Mouse (Mus musculus): ENCODE measurements around the gene Hoxd3. TPM values are rescaled to one million over a fixed set of nuclear protein-coding genes. Genes with fewer than 3 reads are reported as not detected.

Gene Hoxd3
- polyA plus RNA-seq, 1 experiment from 2014 or later, result 2.4 TPM

GRCm38 (mm10) chr2:74748436-74748995, 36.8 kb downstream of the Hoxd3 start:
- peaks cover 14% of the 10 kb centered on the region for H3K4me1 ChIP-seq
- H3K4me3 ChIP-seq, result no peak overlapping the region
- H3K27me3 ChIP-seq, result peaks cover 90% of the 10 kb centered on the region
- no peak overlapping the region for H3K4me2 ChIP-seq (replicated peaks)
- H3K9ac ChIP-seq, result no peak overlapping the region
- no peaks in the 10 kb centered on the region for H3K9me3 ChIP-seq
- ATAC-seq (ENCODE audit: insufficient number of reproducible peaks, insufficient read depth, low FRiP score, low TSS enrichment), result no peak
- H3K36me3 ChIP-seq, result no peaks in the 10 kb centered on the region
- no peak overlapping the region for H3K27ac ChIP-seq
- 4% methylated on average over 9 of the region's 9 CpGs for WGBS

- Histone ChIP-seq H3K27me3 (peaks cover 90% of the 10 kb centered on the region), H3K4me2 (replicated peaks) (peak overlapping the region; percentile 40), H3K9ac (no peak overlapping the region), H3K36me3 (no peaks in the 10 kb centered on the region), H3K27ac (no peak overlapping the region), H3K4me3 (peak overlapping the region; percentile 22), H3K9me3 (no peaks in the 10 kb centered on the region), H3K4me1 (peaks cover 14% of the 10 kb centered on the region)
- ATAC-seq (ENCODE audit: insufficient number of reproducible peaks, insufficient read depth, low FRiP score, low TSS enrichment), result no peak
- under 1% methylated on average over 47 of the region's 47 CpGs for WGBS
Measured at GRCm38 (mm10) chr2:74749337-74750121, 37.8 kb downstream of the Hoxd3 start.

GRCm38 (mm10) chr2:74750731-74751250, 39.1 kb downstream of the Hoxd3 start:
- H3K27ac ChIP-seq, result no peak overlapping the region
- no peaks in the 10 kb centered on the region for H3K36me3 ChIP-seq
- no peaks in the 10 kb centered on the region for H3K9me3 ChIP-seq
- H3K4me2 ChIP-seq (replicated peaks), result no peak overlapping the region
- H3K27me3 ChIP-seq, result peaks cover 87% of the 10 kb centered on the region
- H3K4me1 ChIP-seq, result peaks cover 14% of the 10 kb centered on the region
- no peak for ATAC-seq (ENCODE audit: insufficient number of reproducible peaks, insufficient read depth, low FRiP score, low TSS enrichment)
- no peak overlapping the region for H3K4me3 ChIP-seq
- WGBS, result 19% methylated on average over 5 of the region's 5 CpGs
- no peak overlapping the region for H3K9ac ChIP-seq

GRCm38 (mm10) chr2:74751861-74752260, 40.1 kb downstream of the Hoxd3 start:
- peaks cover 14% of the 10 kb centered on the region for H3K4me1 ChIP-seq

GRCm38 (mm10) chr2:74752431-74753174, 40.9 kb downstream of the Hoxd3 start:
- no peak overlapping the region for H3K27ac ChIP-seq
- no peak overlapping the region for H3K9ac ChIP-seq
- ATAC-seq (ENCODE audit: insufficient number of reproducible peaks, insufficient read depth, low FRiP score, low TSS enrichment), result 0 out of 2 replicates have a peak, but pooled peaks have one; percentile 10
- H3K36me3 ChIP-seq, result no peaks in the 10 kb centered on the region
- H3K4me3 ChIP-seq, result peak overlapping the region; percentile 30
- WGBS, result under 1% methylated on average over 45 of the region's 45 CpGs
- no peaks in the 10 kb centered on the region for H3K9me3 ChIP-seq
- peaks cover 86% of the 10 kb centered on the region for H3K27me3 ChIP-seq
- H3K4me2 ChIP-seq (replicated peaks), result peak overlapping the region; percentile 49
- peaks cover 14% of the 10 kb centered on the region for H3K4me1 ChIP-seq

More at GRCm38 (mm10) chr2:74751861-74752260, 40.1 kb downstream of the Hoxd3 start:
- Histone ChIP-seq H3K27me3 (peaks cover 87% of the 10 kb centered on the region), H3K9ac (no peak overlapping the region), H3K4me3 (no peak overlapping the region), H3K4me2 (replicated peaks) (no peak overlapping the region), H3K36me3 (no peaks in the 10 kb centered on the region), H3K9me3 (no peaks in the 10 kb centered on the region), H3K27ac (no peak overlapping the region)
- 71% methylated on average over 1 of the region's 1 CpGs for WGBS
- ATAC-seq (ENCODE audit: insufficient number of reproducible peaks, insufficient read depth, low FRiP score, low TSS enrichment), result no peak

- Histone ChIP-seq H3K36me3 (no peaks in the 10 kb centered on the region), H3K4me3 (peak overlapping the region; percentile 30), H3K4me1 (peaks cover 14% of the 10 kb centered on the region), H3K4me2 (replicated peaks) (peak overlapping the region; percentile 49), H3K27me3 (peaks cover 88% of the 10 kb centered on the region), H3K9me3 (no peaks in the 10 kb centered on the region), H3K9ac (no peak overlapping the region), H3K27ac (no peak overlapping the region)
- no peak for ATAC-seq (ENCODE audit: insufficient number of reproducible peaks, insufficient read depth, low FRiP score, low TSS enrichment)
- WGBS, result 1% methylated on average over 24 of the region's 25 CpGs
Measured at GRCm38 (mm10) chr2:74753175-74753523, 41.4 kb downstream of the Hoxd3 start.

- H3K27me3 ChIP-seq, result peaks cover 93% of the 10 kb centered on the region
- no peak overlapping the region for H3K27ac ChIP-seq
- WGBS, result 12% methylated on average over 5 of the region's 5 CpGs
- ATAC-seq (ENCODE audit: insufficient number of reproducible peaks, insufficient read depth, low FRiP score, low TSS enrichment), result no peak
- no peak overlapping the region for H3K4me3 ChIP-seq
- H3K9me3 ChIP-seq, result no peaks in the 10 kb centered on the region
- H3K4me1 ChIP-seq, result peaks cover 14% of the 10 kb centered on the region
- no peak overlapping the region for H3K9ac ChIP-seq
- H3K4me2 ChIP-seq (replicated peaks), result no peak overlapping the region
- no peaks in the 10 kb centered on the region for H3K36me3 ChIP-seq
Measured at GRCm38 (mm10) chr2:74753711-74754110, 42.0 kb downstream of the Hoxd3 start.

GRCm38 (mm10) chr2:74760146-74760545, 48.4 kb downstream of the Hoxd3 start:
- Histone ChIP-seq H3K4me2 (replicated peaks) (no peak overlapping the region), H3K9me3 (no peaks in the 10 kb centered on the region), H3K27ac (no peak overlapping the region), H3K9ac (no peak overlapping the region), H3K27me3 (peaks cover 89% of the 10 kb centered on the region), H3K4me3 (no peak overlapping the region), H3K4me1 (peaks cover 15% of the 10 kb centered on the region), H3K36me3 (no peaks in the 10 kb centered on the region)
- WGBS, result 6% methylated on average over 1 of the region's 1 CpGs
- ATAC-seq (ENCODE audit: insufficient number of reproducible peaks, insufficient read depth, low FRiP score, low TSS enrichment), result no peak

- 4% methylated on average over 13 of the region's 13 CpGs for WGBS
- Histone ChIP-seq H3K27me3 (peaks cover 90% of the 10 kb centered on the region), H3K4me1 (peaks cover 15% of the 10 kb centered on the region), H3K4me3 (peak overlapping the region; percentile 47; the same call in 1 of the 2 replicates), H3K36me3 (no peaks in the 10 kb centered on the region), H3K9me3 (no peaks in the 10 kb centered on the region), H3K27ac (no peak overlapping the region), H3K4me2 (replicated peaks) (peak overlapping the region; percentile 91), H3K9ac (no peak overlapping the region)
- no peak for ATAC-seq (ENCODE audit: insufficient number of reproducible peaks, insufficient read depth, low FRiP score, low TSS enrichment)
Measured at GRCm38 (mm10) chr2:74761941-74762340, 50.2 kb downstream of the Hoxd3 start.

- Histone ChIP-seq H3K27ac (no peak within 1 kb of the TSS), H3K9ac (peak within 1 kb of the TSS; percentile 28), H3K27me3 (peaks cover 87% of the 10 kb centered on the region), H3K36me3 (no peaks in the 10 kb centered on the region), H3K4me1 (peaks cover 15% of the 10 kb centered on the region), H3K9me3 (no peaks in the 10 kb centered on the region), H3K4me2 (replicated peaks) (peak within 1 kb of the TSS; percentile 91), H3K4me3 (peak within 1 kb of the TSS; percentile 47)
- under 1% methylated on average over 61 of the region's 61 CpGs for WGBS
- ATAC-seq (ENCODE audit: insufficient number of reproducible peaks, insufficient read depth, low FRiP score, low TSS enrichment), result peak; percentile 75
Measured at GRCm38 (mm10) chr2:74762522-74763244, 51.0 kb downstream of the Hoxd3 start, which contains the start of gene Hoxd1. Gene Hoxd1, plus strand, starts transcription at chr2:74762980.

GRCm38 (mm10) chr2:74763245-74763735, 51.6 kb downstream of the Hoxd3 start:
- Histone ChIP-seq H3K4me3 (peak overlapping the region; percentile 47), H3K36me3 (no peaks in the 10 kb centered on the region), H3K4me2 (replicated peaks) (peak overlapping the region; percentile 91), H3K27ac (no peak overlapping the region), H3K9me3 (no peaks in the 10 kb centered on the region), H3K9ac (peak overlapping the region; percentile 28), H3K4me1 (peaks cover 15% of the 10 kb centered on the region), H3K27me3 (peaks cover 81% of the 10 kb centered on the region)
- WGBS, result 2% methylated on average over 51 of the region's 53 CpGs
- peak; percentile 22; the same call in 1 of the 2 replicates for ATAC-seq (ENCODE audit: insufficient number of reproducible peaks, insufficient read depth, low FRiP score, low TSS enrichment)
